Mouse (Mus musculus) midbrain, embryonic 16.5 days (tissue): ENCODE measurements at regions not wholly inside any gene's neighbourhood (a gene's known extent, or its start where the extent isn't known, plus 50 kb on each side); places are given as distances from the start of the nearest gene placed in this dataset.

Experiments
- ATAC-seq: fragments of 200-750 bp; cut with Nextera tagmentation; 2 replicates; pipeline ENCODE4 v1.8.0; 2017; ENCODE audit warnings: moderate TSS enrichment
- H3K27ac ChIP-seq: fragments of 300-500 bp; sonication (generic); 2 replicates; pipeline ENCODE4 v1.5.1; 2014; ENCODE audit warnings: mild to moderate bottlenecking, low read length, mixed read lengths
- H3K27me3 ChIP-seq: fragments of 300-500 bp; sonication (generic); 2 replicates; pipeline ENCODE4 v1.6.1; 2014; ENCODE audit warnings: low read depth, low read length, mixed read lengths; ENCODE audit not compliant: control insufficient read depth, insufficient read depth
- H3K36me3 ChIP-seq: fragments of 300-500 bp; sonication (generic); 2 replicates; pipeline ENCODE4 v1.6.1; 2014; ENCODE audit warnings: mild to moderate bottlenecking, low read length, moderate library complexity, mixed read lengths; ENCODE audit not compliant: control insufficient read depth, insufficient read depth
- H3K4me1 ChIP-seq: fragments of 300-500 bp; sonication (generic); 2 replicates; pipeline ENCODE4 v1.6.1; 2014; ENCODE audit warnings: mild to moderate bottlenecking, low read length, mixed read lengths; ENCODE audit not compliant: control insufficient read depth, insufficient read depth
- H3K4me2 ChIP-seq: fragments of 300-500 bp; sonication (generic); 2 replicates; pipeline ENCODE4 v1.6.1; 2014; ENCODE audit warnings: mild to moderate bottlenecking, low read length, mixed read lengths
- H3K4me3 ChIP-seq: fragments of 300-500 bp; sonication (generic); 2 replicates; pipeline ENCODE4 v1.5.1; 2014; ENCODE audit warnings: low read depth, mild to moderate bottlenecking, low read length, moderate library complexity, mixed read lengths
- H3K9ac ChIP-seq: fragments of 300-500 bp; sonication (generic); 2 replicates; pipeline ENCODE4 v1.6.1; 2014; ENCODE audit warnings: low read depth, low read length, mixed read lengths
- H3K9me3 ChIP-seq: fragments of 300-500 bp; sonication (generic); replicated peaks from 2 replicates; pipeline ENCODE4 v1.6.1; 2014; ENCODE audit warnings: mild to moderate bottlenecking, low read length, mixed read lengths; ENCODE audit not compliant: control insufficient read depth, poor library complexity, severe bottlenecking
- WGBS: fragments of 180-500 bp; shearing (Covaris S2); extraction: QIAGEN DNeasy Blood & Tissue Kit; methylation state at CpG from one replicate; pipeline ENCODE4 v1.1.7; 2014; 5-methylcytosine and 5-hydroxymethylcytosine counted together

- Histone ChIP-seq H3K4me2 (no peak overlapping the region), H3K9me3 (no peaks in the 10 kb centered on the region), H3K4me1 (no peaks in the 10 kb centered on the region), H3K9ac (no peak overlapping the region), H3K4me3 (no peak overlapping the region), H3K27me3 (no peaks in the 10 kb centered on the region), H3K36me3 (no peaks in the 10 kb centered on the region), H3K27ac (no peak overlapping the region)
- ATAC-seq = no peak
- WGBS = 83% methylated on average over 6 of the region's 6 CpGs
Observed at GRCm38 (mm10) chr10:125866346-125866745, 99.6 kb upstream of the Lrig3 start.

GRCm38 (mm10) chr10:125884563-125884962 is 81.4 kb upstream of the Lrig3 start:
- Histone ChIP-seq H3K9ac (no peak overlapping the region), H3K9me3 (no peaks in the 10 kb centered on the region), H3K27ac (no peak overlapping the region), H3K4me3 (no peak overlapping the region), H3K4me1 (no peaks in the 10 kb centered on the region), H3K36me3 (no peaks in the 10 kb centered on the region), H3K27me3 (no peaks in the 10 kb centered on the region), H3K4me2 (no peak overlapping the region)
- no peak for ATAC-seq
- WGBS = 91% methylated on average over 3 of the region's 3 CpGs

GRCm38 (mm10) chr10:125885796-125886195 is 80.2 kb upstream of the Lrig3 start:
- no peak overlapping the region for H3K27ac ChIP-seq
- no peaks in the 10 kb centered on the region for H3K4me1 ChIP-seq
- H3K4me3 ChIP-seq = no peak overlapping the region
- 48% methylated on average over 6 of the region's 6 CpGs for WGBS
- H3K9ac ChIP-seq = no peak overlapping the region
- no peaks in the 10 kb centered on the region for H3K27me3 ChIP-seq
- no peaks in the 10 kb centered on the region for H3K9me3 ChIP-seq
- H3K4me2 ChIP-seq = no peak overlapping the region
- H3K36me3 ChIP-seq = no peaks in the 10 kb centered on the region
- ATAC-seq = no peak

- 90% methylated on average over 7 of the region's 7 CpGs for WGBS
- Histone ChIP-seq H3K27me3 (no peaks in the 10 kb centered on the region), H3K4me1 (no peaks in the 10 kb centered on the region), H3K9me3 (no peaks in the 10 kb centered on the region), H3K9ac (no peak overlapping the region), H3K4me3 (no peak overlapping the region), H3K36me3 (no peaks in the 10 kb centered on the region), H3K4me2 (no peak overlapping the region), H3K27ac (no peak overlapping the region)
- no peak for ATAC-seq
Observed at GRCm38 (mm10) chr10:125892122-125892521, 73.8 kb upstream of the Lrig3 start.

GRCm38 (mm10) chr10:125895744-125896482 is 70.1 kb upstream of the Lrig3 start:
- ATAC-seq = no peak
- no peak overlapping the region for H3K4me2 ChIP-seq
- no peak overlapping the region for H3K27ac ChIP-seq
- WGBS = 51% methylated on average over 7 of the region's 7 CpGs
- no peak overlapping the region for H3K4me3 ChIP-seq
- H3K4me1 ChIP-seq = no peaks in the 10 kb centered on the region
- no peaks in the 10 kb centered on the region for H3K36me3 ChIP-seq
- H3K27me3 ChIP-seq = no peaks in the 10 kb centered on the region
- no peaks in the 10 kb centered on the region for H3K9me3 ChIP-seq
- no peak overlapping the region for H3K9ac ChIP-seq

GRCm38 (mm10) chr10:125896646-125897045 is 69.3 kb upstream of the Lrig3 start:
- Histone ChIP-seq H3K27ac (no peak overlapping the region), H3K4me3 (no peak overlapping the region), H3K4me1 (no peaks in the 10 kb centered on the region), H3K9me3 (no peaks in the 10 kb centered on the region), H3K4me2 (no peak overlapping the region), H3K36me3 (no peaks in the 10 kb centered on the region), H3K9ac (no peak overlapping the region), H3K27me3 (no peaks in the 10 kb centered on the region)
- WGBS = 80% methylated on average over 5 of the region's 5 CpGs
- no peak for ATAC-seq

- no peak overlapping the region for H3K4me3 ChIP-seq
- H3K4me2 ChIP-seq = no peak overlapping the region
- H3K27ac ChIP-seq = no peak overlapping the region
- H3K9me3 ChIP-seq = no peaks in the 10 kb centered on the region
- no peaks in the 10 kb centered on the region for H3K4me1 ChIP-seq
- ATAC-seq = no peak
- H3K27me3 ChIP-seq = no peaks in the 10 kb centered on the region; the same call in 1 of the 2 replicates
- WGBS = 94% methylated on average over 4 of the region's 4 CpGs
- no peaks in the 10 kb centered on the region for H3K36me3 ChIP-seq
- no peak overlapping the region for H3K9ac ChIP-seq
Observed at GRCm38 (mm10) chr10:125899504-125899903, 66.5 kb upstream of the Lrig3 start.

GRCm38 (mm10) chr10:125900562-125900961 is 65.4 kb upstream of the Lrig3 start:
- no peaks in the 10 kb centered on the region for H3K4me1 ChIP-seq
- no peaks in the 10 kb centered on the region; the same call in 1 of the 2 replicates for H3K27me3 ChIP-seq
- ATAC-seq = no peak
- H3K36me3 ChIP-seq = no peaks in the 10 kb centered on the region
- WGBS = 95% methylated on average over 2 of the region's 2 CpGs
- no peak overlapping the region for H3K9ac ChIP-seq
- no peak overlapping the region for H3K27ac ChIP-seq
- no peak overlapping the region for H3K4me2 ChIP-seq
- H3K4me3 ChIP-seq = no peak overlapping the region
- no peaks in the 10 kb centered on the region for H3K9me3 ChIP-seq

GRCm38 (mm10) chr10:125902668-125903067 is 63.3 kb upstream of the Lrig3 start:
- no peak overlapping the region for H3K4me2 ChIP-seq
- no peak for ATAC-seq
- no peak overlapping the region for H3K4me3 ChIP-seq
- H3K36me3 ChIP-seq = no peaks in the 10 kb centered on the region
- WGBS = 79% methylated on average over 5 of the region's 5 CpGs
- H3K9me3 ChIP-seq = no peaks in the 10 kb centered on the region
- no peak overlapping the region for H3K27ac ChIP-seq
- no peaks in the 10 kb centered on the region for H3K4me1 ChIP-seq
- no peak overlapping the region for H3K9ac ChIP-seq
- H3K27me3 ChIP-seq = no peaks in the 10 kb centered on the region; the same call in 1 of the 2 replicates
